Mouse (Mus musculus) hindbrain, embryonic 11.5 days (tissue): ENCODE results near the gene Ercc6l. TPM values are rescaled to one million over a fixed set of nuclear protein-coding genes. Genes with fewer than 3 reads are reported as not detected.
"Not testable (repeated sequence)": the region's sequence is repeated elsewhere in the genome, so short reads cannot be mapped to it uniquely, and the experiment has no call there.

ENCODE experiments used
- ATAC-seq: fragments of 200-750 bp; cut with Nextera tagmentation; 2 replicates; pipeline ENCODE4 v1.8.0; 2017; ENCODE audit warnings: mild to moderate bottlenecking, moderate TSS enrichment, moderate library complexity; ENCODE audit not compliant: low FRiP score
- DNase-seq: peaks from one replicate; pipeline ENCODE4 v3.0.0-alpha.2; 2015; ENCODE audit warnings: low spot score
- H3K27ac ChIP-seq: fragments of 300-500 bp; sonication (generic); 2 replicates; pipeline ENCODE4 v1.5.1; 2014; ENCODE audit warnings: mild to moderate bottlenecking, low read depth, low read length
- H3K27me3 ChIP-seq: fragments of 300-500 bp; sonication (generic); 2 replicates; pipeline ENCODE4 v1.6.1; 2014; ENCODE audit warnings: mild to moderate bottlenecking, low read length, moderate library complexity, mixed read lengths; ENCODE audit not compliant: control insufficient read depth, insufficient read depth
- H3K36me3 ChIP-seq: fragments of 300-500 bp; sonication (generic); 2 replicates; pipeline ENCODE4 v1.6.1; 2014; ENCODE audit warnings: mild to moderate bottlenecking, low read length, moderate library complexity, mixed read lengths; ENCODE audit not compliant: control insufficient read depth, insufficient read depth
- H3K4me1 ChIP-seq: fragments of 300-500 bp; sonication (generic); replicated peaks from 2 replicates; pipeline ENCODE4 v1.6.1; 2014; ENCODE audit warnings: low read length, mixed read lengths; ENCODE audit not compliant: control insufficient read depth, insufficient read depth
- H3K4me2 ChIP-seq: fragments of 300-500 bp; sonication (generic); replicated peaks from 2 replicates; pipeline ENCODE4 v1.6.1; 2014; ENCODE audit warnings: mild to moderate bottlenecking, low read depth, low read length
- H3K4me3 ChIP-seq: fragments of 300-500 bp; sonication (generic); 2 replicates; pipeline ENCODE4 v1.5.1; 2014; ENCODE audit warnings: low read depth, low read length
- H3K9ac ChIP-seq: fragments of 300-500 bp; sonication (generic); 2 replicates; pipeline ENCODE4 v1.6.1; 2014; ENCODE audit warnings: low read depth, low read length
- H3K9me3 ChIP-seq: fragments of 300-500 bp; sonication (generic); 2 replicates; pipeline ENCODE4 v1.6.1; 2016; ENCODE audit warnings: low read length; ENCODE audit not compliant: control insufficient read depth
- WGBS: fragments of 180-500 bp; shearing (Covaris S2); extraction: QIAGEN DNeasy Blood & Tissue Kit; methylation state at CpG from one replicate; pipeline ENCODE4 v1.1.7; 2014; 5-methylcytosine and 5-hydroxymethylcytosine counted together
- polyA plus RNA-seq: library from polyadenylated mRNA; unstranded; fragments of >200 nt; fragmentation: Nextera tagmentation; extraction: Ambion mirVana; gene quantifications from 2 replicates; pipeline ENCODE4 v1.2.1, GENCODE M21; 2014

Gene Ercc6l
- polyA plus RNA-seq, 1 experiment from 2014 or later: 16.1 TPM

- DNase-seq (no peak), ATAC-seq (no peak)
- Histone ChIP-seq H3K27me3 (no peaks in the 10 kb centered on the region), H3K27ac (no peak overlapping the region), H3K36me3 (no peaks in the 10 kb centered on the region), H3K4me1 (no peaks in the 10 kb centered on the region), H3K9me3 (no peaks in the 10 kb centered on the region), H3K4me3 (no peak overlapping the region), H3K9ac (no peak overlapping the region), H3K4me2 (no peak overlapping the region)
- 80% methylated on average over 1 of the region's 1 CpGs for WGBS
Measured at GRCm38 (mm10) chrX:102141157-102141556, 15.7 kb downstream of the Ercc6l start.

DNA sequence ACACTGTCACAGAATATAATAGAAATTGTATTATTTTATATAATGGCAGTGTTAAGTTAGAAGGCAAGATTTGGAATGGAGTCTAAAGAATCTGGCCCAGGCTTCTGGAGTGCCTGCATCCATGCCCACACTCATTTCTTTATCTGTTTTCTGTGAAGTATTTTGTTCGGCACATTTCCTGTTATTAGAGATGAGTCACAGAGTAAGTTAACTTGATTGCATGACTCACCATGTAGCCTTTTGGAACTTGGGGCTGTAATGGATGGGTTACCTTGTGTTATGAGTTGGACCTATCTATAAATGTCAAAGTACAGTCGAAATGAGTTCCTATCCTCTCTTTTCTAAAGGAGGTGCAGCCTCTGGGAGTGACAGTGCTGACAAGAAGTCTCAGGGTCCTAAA is 35.6 kb downstream of the Ercc6l start:
- no peaks in the 10 kb centered on the region for H3K36me3 ChIP-seq
- no peak for ATAC-seq
- no peak overlapping the region for H3K4me2 ChIP-seq
- no peak overlapping the region for H3K4me3 ChIP-seq
- no peaks in the 10 kb centered on the region for H3K4me1 ChIP-seq
- DNase-seq: no peak
- H3K27me3 ChIP-seq: no peaks in the 10 kb centered on the region
- no peaks in the 10 kb centered on the region for H3K9me3 ChIP-seq
- no peak overlapping the region for H3K27ac ChIP-seq
- 84% methylated on average over 2 of the region's 2 CpGs for WGBS
- no peak overlapping the region for H3K9ac ChIP-seq

DNA sequence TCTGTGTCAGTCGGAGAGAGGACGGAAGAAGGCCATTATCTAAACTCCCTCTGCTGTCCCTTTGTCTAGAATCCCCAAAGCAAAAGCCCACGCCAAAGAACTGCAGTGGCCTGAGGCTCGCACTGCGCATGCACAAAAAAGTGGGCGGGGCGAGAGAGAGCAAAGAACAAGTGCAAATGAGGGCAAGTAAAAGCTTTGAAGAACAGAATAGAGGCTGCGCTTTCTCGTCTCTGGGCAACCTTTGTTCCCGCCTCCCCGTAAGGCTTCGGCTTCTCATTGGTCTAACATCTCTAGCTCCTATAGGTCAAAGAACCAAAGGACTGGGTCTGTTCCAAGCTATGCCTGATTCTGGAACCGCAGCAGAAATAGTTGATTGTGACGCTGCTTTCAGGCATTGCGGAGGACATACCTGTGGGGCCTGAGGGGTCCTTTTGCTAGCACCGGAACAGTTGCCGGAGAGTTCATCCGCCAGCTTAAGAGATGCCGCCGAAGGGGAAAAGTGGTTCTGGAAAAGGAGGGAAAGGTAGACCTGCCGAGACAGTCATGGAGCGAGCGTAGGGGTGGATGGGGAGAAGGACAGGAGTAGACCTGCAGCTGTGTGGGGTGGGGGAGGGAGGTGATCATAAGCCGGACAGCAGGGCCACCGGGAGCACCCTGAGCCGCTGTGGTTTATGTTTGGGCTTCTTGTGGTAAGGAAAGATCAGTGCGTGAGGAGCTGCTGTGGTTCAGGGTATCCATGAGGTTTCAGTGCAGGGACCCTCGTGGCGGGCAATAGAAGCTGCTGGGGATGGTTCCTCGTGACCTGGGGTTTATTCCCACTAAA is 37.6 kb downstream of the Ercc6l start, which contains the start of gene Pin4:
TSS of gene Pin4 (plus strand) at position 406 of the 823 bp plus-strand sequence.
- Histone ChIP-seq H3K4me1 (no peaks in the 10 kb centered on the region), H3K9ac (peak within 1 kb of the TSS; percentile 62), H3K4me2 (peak within 1 kb of the TSS; percentile 50), H3K4me3 (peak within 1 kb of the TSS; percentile 62), H3K27ac (0 out of 2 replicates have a peak within 1 kb of the TSS, but pooled peaks have one; percentile 19), H3K9me3 (no peaks in the 10 kb centered on the region), H3K36me3 (no peaks in the 10 kb centered on the region), H3K27me3 (no peaks in the 10 kb centered on the region)
- peak; percentile 97 for ATAC-seq
- WGBS: 19% methylated on average over 29 of the region's 30 CpGs
- peak; percentile 93 for DNase-seq

GRCm38 (mm10) chrX:102115676-102116075 is 41.2 kb downstream of the Ercc6l start:
- 38% methylated on average over 4 of the region's 4 CpGs for WGBS
- Histone ChIP-seq H3K27me3 (no peaks in the 10 kb centered on the region), H3K9ac (no peak overlapping the region), H3K36me3 (no peaks in the 10 kb centered on the region), H3K9me3 (no peaks in the 10 kb centered on the region), H3K4me3 (no peak overlapping the region), H3K4me1 (no peaks in the 10 kb centered on the region), H3K4me2 (no peak overlapping the region), H3K27ac (peak overlapping the region; percentile 24; the same call in 1 of the 2 replicates)
- no peak for ATAC-seq
- peak; percentile 5 for DNase-seq

DNA sequence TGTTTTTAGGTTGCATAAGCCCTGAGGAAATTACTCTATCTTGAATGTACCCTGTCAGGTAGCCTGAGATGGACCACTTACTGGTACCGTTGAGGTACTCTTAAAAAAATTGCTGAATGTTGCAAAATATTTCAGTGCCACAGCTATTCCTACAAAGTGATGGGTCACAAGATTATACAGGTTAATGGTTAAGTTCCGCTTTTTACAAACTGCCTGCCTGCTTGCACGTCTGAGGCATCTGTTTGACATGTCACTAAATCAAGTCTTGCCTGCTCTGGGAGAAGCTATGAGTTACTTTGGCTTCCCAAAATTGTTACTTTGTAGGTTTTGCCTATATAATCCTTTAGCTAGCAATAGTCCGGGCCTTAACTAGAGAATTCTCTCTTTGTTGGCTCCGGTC is 47.5 kb downstream of the Ercc6l start:
- not testable (repeated sequence) for H3K9ac ChIP-seq, H3K4me2 ChIP-seq, DNase-seq, H3K9me3 ChIP-seq, H3K27ac ChIP-seq, H3K4me3 ChIP-seq, H3K27me3 ChIP-seq, H3K4me1 ChIP-seq, H3K36me3 ChIP-seq, ATAC-seq
- WGBS: 87% methylated on average over 5 of the region's 5 CpGs

- not testable (repeated sequence) for H3K4me3 ChIP-seq, H3K27me3 ChIP-seq, H3K9ac ChIP-seq
Measured at GRCm38 (mm10) chrX:102103830-102104229, 53.1 kb downstream of the Ercc6l start.

DNA sequence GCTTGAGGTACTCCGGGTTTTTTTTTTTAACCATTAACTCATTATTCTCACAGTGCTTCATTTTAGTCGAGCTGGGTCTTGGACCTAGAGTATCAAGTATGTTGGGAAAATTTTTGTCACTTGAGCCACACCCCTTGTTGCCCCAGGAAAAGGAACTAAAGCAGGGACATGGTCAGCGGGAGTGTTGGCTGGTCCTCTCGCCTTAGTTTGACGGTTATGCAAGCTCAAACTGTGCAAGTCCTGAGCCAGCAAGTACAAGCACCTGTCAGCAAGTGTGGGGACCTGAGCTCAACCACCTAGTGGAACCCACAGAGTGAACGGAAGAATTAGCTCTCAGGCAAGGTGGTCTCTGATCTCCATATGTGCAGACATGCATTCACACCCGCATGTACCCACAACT is 55.0 kb downstream of the Ercc6l start:
- H3K4me2 ChIP-seq: no peak overlapping the region
- no peaks in the 10 kb centered on the region for H3K4me1 ChIP-seq
- no peak overlapping the region for H3K27ac ChIP-seq
- ATAC-seq (no peak), DNase-seq (no peak)
- H3K36me3 ChIP-seq: no peaks in the 10 kb centered on the region
- no peaks in the 10 kb centered on the region for H3K27me3 ChIP-seq
- H3K4me3 ChIP-seq: no peak overlapping the region
- WGBS: 69% methylated on average over 7 of the region's 7 CpGs
- no peak overlapping the region for H3K9ac ChIP-seq
- no peaks in the 10 kb centered on the region for H3K9me3 ChIP-seq

More at GRCm38 (mm10) chrX:102103830-102104229, 53.1 kb downstream of the Ercc6l start:
- WGBS: 70% methylated on average over 2 of the region's 2 CpGs
- ATAC-seq, H3K4me1 ChIP-seq, DNase-seq, H3K27ac ChIP-seq, H3K4me2 ChIP-seq, H3K36me3 ChIP-seq, H3K9me3 ChIP-seq: not testable (repeated sequence)

DNA sequence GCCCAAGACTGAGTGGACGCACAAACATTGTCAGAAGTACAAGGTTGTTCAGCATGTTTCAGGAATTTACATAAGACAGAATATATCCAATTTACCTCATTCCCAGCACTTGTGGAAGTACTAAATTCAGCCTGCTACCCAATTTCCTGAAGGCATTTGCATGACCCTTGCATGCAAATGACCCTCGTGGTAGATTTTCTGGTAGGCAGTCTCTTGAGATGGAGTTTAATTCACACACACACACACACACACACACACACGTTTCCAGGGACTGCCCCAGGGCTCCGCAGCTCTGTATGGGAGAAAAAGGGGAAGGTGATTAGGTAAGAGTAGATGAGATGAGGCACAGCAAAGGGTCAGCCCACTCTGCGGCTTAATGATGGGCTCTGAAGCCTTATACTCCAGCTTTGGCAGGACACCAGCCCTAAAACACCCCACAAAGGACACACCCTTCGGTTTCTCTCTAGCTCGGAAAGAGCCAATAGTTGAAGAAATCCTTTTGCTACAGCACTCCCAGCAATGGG is 62.4 kb downstream of the Ercc6l start:
- ATAC-seq (no peak), DNase-seq (no peak)
- Histone ChIP-seq H3K27ac (no peak overlapping the region), H3K4me2 (no peak overlapping the region), H3K36me3 (no peaks in the 10 kb centered on the region), H3K9me3 (no peaks in the 10 kb centered on the region), H3K27me3 (no peaks in the 10 kb centered on the region), H3K9ac (no peak overlapping the region), H3K4me1 (no peaks in the 10 kb centered on the region), H3K4me3 (no peak overlapping the region)
- WGBS: 80% methylated on average over 7 of the region's 7 CpGs
